Mouse (Mus musculus) spleen, adult 2 months (tissue): ENCODE data around the gene Fignl1.

Source experiments
- CTCF ChIP-seq: fragments of 200-500 bp; IDR thresholded peaks from 2 replicates; pipeline ENCODE4 v1.5.1; 2011; ENCODE audit warnings: mild to moderate bottlenecking, inconsistent platforms; ENCODE audit not compliant: insufficient read depth, insufficient read length, insufficient replicate concordance; ENCODE audit errors: extremely low read depth
- POLR2A ChIP-seq: fragments of 200-500 bp; IDR thresholded peaks from 2 replicates; pipeline ENCODE4 v1.6.1; 2011; ENCODE audit warnings: low read depth, low read length, inconsistent platforms

DNA sequence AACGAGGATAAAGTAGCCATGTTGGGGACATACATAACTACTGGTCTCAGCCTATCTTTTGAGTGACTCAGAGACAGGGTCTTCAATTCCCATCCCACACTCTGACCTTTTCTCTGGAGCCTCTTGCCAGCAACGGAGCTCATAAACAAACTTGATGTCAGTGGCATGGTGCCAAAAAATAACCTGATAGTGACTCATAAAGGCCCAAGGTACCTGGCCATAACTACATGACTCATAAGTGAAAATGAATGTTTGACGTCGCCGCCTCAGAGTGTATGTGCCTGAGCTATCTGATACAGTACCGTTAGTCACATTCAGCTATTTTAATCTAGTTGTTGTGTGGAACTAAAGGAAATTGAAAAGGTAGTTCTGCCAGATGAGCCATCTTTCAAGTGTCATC lies 16.9 kb upstream of the Fignl1 start:
- TF ChIP-seq CTCF (no peak), POLR2A (no peak)
